Mouse (Mus musculus) bone marrow, adult 2 months (tissue): Measurements from ENCODE around the gene Dazap1. TPM values are rescaled to one million over a fixed set of nuclear protein-coding genes. Genes with fewer than 3 reads are reported as not detected.
"Not testable (repeated sequence)": the region's sequence is repeated elsewhere in the genome, so short reads cannot be mapped to it uniquely, and the experiment has no call there.

Experiments used
- H3K27ac ChIP-seq: fragments of 200-500 bp; 2 replicates; pipeline ENCODE4 v1.5.1; 2012; ENCODE audit warnings: low read depth, mild to moderate bottlenecking, control low read depth, inconsistent platforms, low read length; ENCODE audit not compliant: control insufficient read depth, poor library complexity, insufficient read depth
- H3K4me1 ChIP-seq: fragments of 200-500 bp; 2 replicates; pipeline ENCODE4 v1.6.1; 2011; ENCODE audit warnings: low read length; ENCODE audit not compliant: control insufficient read depth, insufficient read depth
- H3K4me3 ChIP-seq: fragments of 200-500 bp; replicated peaks from 2 replicates; pipeline ENCODE3; 2011; ENCODE audit warnings: mild to moderate bottlenecking, low read depth, low read length, control low read depth; ENCODE audit not compliant: control insufficient read depth
- CTCF ChIP-seq: fragments of 200-500 bp; IDR thresholded peaks from 2 replicates; pipeline ENCODE4 v1.5.1; 2011; ENCODE audit warnings: low read length, control low read depth; ENCODE audit not compliant: control insufficient read depth, insufficient read depth
- POLR2A ChIP-seq: fragments of 200-500 bp; IDR thresholded peaks from 2 replicates; pipeline ENCODE4 v1.6.1; 2011; ENCODE audit warnings: low read depth, mild to moderate bottlenecking, control low read depth, low read length, borderline replicate concordance; ENCODE audit not compliant: control insufficient read depth
- WGBS: fragments of 180-500 bp; shearing (Covaris S2); methylation state at CpG from one replicate; pipeline ENCODE4 v1.1.7; 2018; 5-methylcytosine and 5-hydroxymethylcytosine counted together
- polyA plus RNA-seq: library from polyadenylated mRNA; stranded (reverse); fragments of >200 nt; gene quantifications from 2 replicates; pipeline ENCODE4 v1.2.4, GENCODE M21; 2011; ENCODE audit warnings: low replicate concordance; ENCODE audit not compliant: missing spikeins, insufficient read depth, insufficient read length

Gene Dazap1
- polyA plus RNA-seq, result 75.7 and 150 TPM in 2 replicates

GRCm38 (mm10) chr10:80260642-80261584 is at the start of gene Dazap1, which contains the start of gene Gamt:
Dazap1 (plus strand) TSS chr10:80261486.
Gamt (minus strand) TSS chr10:80261012.
- H3K4me1 ChIP-seq, result no peaks in the 10 kb centered on the region; the same call in 1 of the 2 replicates
- under 1% methylated on average over 49 of the region's 49 CpGs for WGBS
- no peak for TF ChIP-seq CTCF
- TF ChIP-seq POLR2A, result peak; percentile 54; the same call in 1 of the 2 replicates
- peak within 1 kb of the TSS; percentile 84 for H3K27ac ChIP-seq
- H3K4me3 ChIP-seq, result peak within 1 kb of the TSS; percentile 72

DNA sequence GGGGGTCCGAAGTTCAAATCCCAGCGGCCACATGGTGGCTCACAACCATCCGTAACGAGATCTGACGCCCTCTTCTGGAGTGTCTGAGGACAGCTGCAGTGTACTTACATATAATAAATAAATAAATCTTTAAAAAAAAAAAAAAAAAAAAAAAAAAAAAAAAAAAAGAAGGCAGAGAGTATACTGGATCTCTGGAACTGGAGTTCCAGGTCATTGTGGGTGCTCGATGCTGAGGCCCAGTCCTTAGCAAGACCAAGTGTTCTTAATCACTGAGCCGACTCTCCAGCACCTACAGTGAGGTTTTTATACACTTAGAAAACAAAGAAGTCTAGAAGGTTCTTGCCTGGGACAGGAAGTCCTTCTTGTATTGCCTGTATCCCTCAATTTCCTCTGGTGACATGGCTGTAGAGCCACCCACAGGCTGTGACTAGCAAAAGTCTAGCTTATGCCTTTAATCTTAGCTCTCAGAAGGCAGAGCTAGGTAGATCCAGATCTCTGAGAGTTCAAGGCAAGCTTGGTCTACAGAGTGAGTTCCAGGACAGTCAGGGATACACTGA is 49.7 kb upstream of the Dazap1 start:
- H3K4me1 ChIP-seq, H3K4me3 ChIP-seq, H3K27ac ChIP-seq: not testable (repeated sequence)
- 58% methylated on average over 7 of the region's 7 CpGs for WGBS

GRCm38 (mm10) chr10:80215048-80215772 is 46.1 kb upstream of the Dazap1 start:
- Histone ChIP-seq H3K4me3 (no peak overlapping the region), H3K4me1 (peaks cover 2% of the 10 kb centered on the region; the same call in 1 of the 2 replicates), H3K27ac (0 out of 2 replicates have a peak overlapping the region, but pooled peaks have one; percentile 15)
- WGBS, result 45% methylated on average over 16 of the region's 16 CpGs
- no peak for TF ChIP-seq CTCF

DNA sequence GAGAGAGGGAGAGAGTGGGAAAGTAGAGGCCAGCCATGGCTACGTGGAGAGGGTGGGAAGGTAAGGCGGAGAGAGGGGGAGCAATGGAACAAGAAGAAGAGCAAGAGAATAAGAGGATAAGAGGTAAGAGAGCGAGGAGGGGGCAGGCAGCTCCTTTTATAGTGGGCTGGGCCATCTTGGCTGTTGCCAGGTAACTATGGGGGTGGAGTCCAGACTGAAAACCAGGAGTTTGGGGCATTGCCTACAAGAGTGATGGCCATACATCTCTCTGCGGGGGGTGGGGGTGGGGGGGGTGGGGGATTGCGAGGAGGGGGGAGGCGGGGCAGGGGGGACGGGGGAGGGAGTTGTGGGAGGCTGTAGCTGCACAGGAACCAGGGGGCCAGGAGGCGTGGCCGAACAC is 40.6 kb upstream of the Dazap1 start:
- H3K27ac ChIP-seq, result no peak overlapping the region
- no peak for TF ChIP-seq POLR2A
- TF ChIP-seq CTCF, result no peak
- WGBS, result 67% methylated on average over 9 of the region's 9 CpGs
- H3K4me3 ChIP-seq, result no peak overlapping the region
- H3K4me1 ChIP-seq, result peaks cover 2% of the 10 kb centered on the region; the same call in 1 of the 2 replicates

GRCm38 (mm10) chr10:80223137-80223536 is 38.1 kb upstream of the Dazap1 start:
- not testable (repeated sequence) for H3K27ac ChIP-seq, H3K4me3 ChIP-seq, H3K4me1 ChIP-seq
- WGBS, result 5% methylated on average over 2 of the region's 2 CpGs

- TF ChIP-seq POLR2A (no peak), CTCF (no peak)
- peak overlapping the region; percentile 86 for H3K4me3 ChIP-seq
- WGBS, result 3% methylated on average over 14 of the region's 14 CpGs
- no peaks in the 10 kb centered on the region; the same call in 1 of the 2 replicates for H3K4me1 ChIP-seq
- peak overlapping the region; percentile 64; the same call in 1 of the 2 replicates for H3K27ac ChIP-seq
Observed at GRCm38 (mm10) chr10:80226071-80226415, 35.2 kb upstream of the Dazap1 start.

DNA sequence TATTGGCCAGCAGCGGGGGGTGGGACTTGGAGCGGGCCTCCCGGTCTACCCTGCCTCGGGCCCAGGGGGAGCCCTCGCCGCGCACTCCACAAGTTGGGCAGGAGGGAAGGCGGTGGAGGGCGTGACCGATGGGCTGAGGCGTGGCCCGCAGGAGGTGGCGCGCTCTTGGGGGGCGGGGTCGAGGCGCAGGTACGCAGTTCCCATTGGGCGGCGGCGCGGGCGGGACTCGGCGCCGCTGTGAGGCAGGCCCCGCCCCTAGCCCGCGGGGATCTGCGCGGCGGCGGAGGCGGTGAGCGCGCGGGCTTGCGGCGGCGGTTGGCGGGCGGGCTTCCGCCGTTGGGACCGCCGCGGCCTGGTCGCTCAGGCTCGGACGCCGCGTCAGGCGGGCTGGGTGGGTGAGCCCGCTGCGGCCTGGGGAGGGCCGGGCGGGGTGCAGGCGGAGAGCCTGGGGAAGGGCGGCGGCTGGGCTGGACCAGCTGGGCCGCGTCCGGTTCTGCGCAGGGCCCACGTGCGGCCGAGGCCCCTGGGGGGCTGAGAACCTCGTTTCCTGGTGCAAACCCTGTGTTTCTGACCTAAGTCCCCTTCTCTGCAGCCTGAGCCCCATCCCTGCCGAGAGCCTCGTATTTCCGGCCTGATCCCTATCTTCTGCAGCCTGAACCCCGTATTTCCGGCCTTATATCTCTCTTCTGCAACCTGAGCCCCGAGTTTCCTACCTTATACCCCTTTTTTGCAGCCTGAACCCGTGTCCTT is 34.7 kb upstream of the Dazap1 start, which contains the start of gene Mum1:
Mum1 (plus strand) TSS at position 19 of the 750 bp plus-strand sequence.
- H3K27ac ChIP-seq, result peak within 1 kb of the TSS; percentile 64
- WGBS, result under 1% methylated on average over 73 of the region's 75 CpGs
- H3K4me1 ChIP-seq, result no peaks in the 10 kb centered on the region; the same call in 1 of the 2 replicates
- H3K4me3 ChIP-seq, result peak within 1 kb of the TSS; percentile 86
- TF ChIP-seq POLR2A (peak; percentile 64; the same call in 1 of the 2 replicates), CTCF (peak; percentile 53; the same call in 1 of the 2 replicates)
